Mouse (Mus musculus) left cerebral cortex, adult 8-10 months (tissue): ENCODE results near the gene Smim6. TPM values are rescaled to one million over a fixed set of nuclear protein-coding genes. Genes with fewer than 3 reads are reported as not detected.

Experiments used
- DNase-seq, 2 experiments: peaks; one replicate each; pipeline ENCODE4 v3.0.0; 2022; ENCODE audit warnings: low spot score in 2 of 2
- total RNA-seq, 4 experiments: library from RNA; stranded (reverse); gene quantifications; 2 replicates each; pipeline ENCODE4 v1.2.4; 2022

Smim6 gene
- total RNA-seq, 4 experiments from 2014 or later: not detected

DNA sequence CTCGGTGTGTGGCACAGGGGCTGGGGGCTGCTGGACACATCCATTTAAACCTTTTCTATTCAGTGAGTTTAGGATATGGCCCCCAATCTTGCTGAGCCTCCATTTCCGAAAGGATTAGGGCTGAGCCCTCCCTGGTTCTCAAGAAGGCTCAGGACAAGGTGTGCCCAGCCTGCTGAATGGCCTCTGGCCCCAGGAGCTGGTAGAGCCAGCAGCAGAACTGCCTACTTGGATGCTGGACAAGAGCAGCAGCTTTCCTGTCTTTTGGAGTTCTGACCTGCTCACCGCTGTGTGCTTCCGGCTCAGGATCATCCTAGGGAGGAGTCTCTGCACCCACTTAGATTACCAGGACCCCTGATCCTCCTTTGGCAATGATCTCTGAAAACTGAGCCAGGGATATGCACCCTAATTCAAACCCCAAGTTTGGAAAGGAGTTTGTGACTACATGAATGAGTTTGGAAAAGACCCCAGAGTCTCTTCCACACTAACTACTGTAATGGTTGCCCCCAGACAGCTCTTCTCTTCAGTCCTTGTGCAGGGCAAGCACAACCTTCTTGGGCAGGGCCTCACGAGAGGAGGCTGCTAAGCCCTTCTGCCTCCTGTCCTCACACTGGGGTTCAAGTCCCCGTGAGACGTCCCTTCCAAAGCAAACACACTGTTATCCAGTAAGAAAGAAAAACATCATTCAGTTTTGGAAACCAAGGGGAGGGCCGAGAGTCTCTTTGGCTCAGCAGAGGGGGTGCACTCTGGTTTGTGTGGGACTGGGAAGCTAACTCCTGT is 11.1 kb upstream of the Smim6 start:
- no peak for DNase-seq

DNA sequence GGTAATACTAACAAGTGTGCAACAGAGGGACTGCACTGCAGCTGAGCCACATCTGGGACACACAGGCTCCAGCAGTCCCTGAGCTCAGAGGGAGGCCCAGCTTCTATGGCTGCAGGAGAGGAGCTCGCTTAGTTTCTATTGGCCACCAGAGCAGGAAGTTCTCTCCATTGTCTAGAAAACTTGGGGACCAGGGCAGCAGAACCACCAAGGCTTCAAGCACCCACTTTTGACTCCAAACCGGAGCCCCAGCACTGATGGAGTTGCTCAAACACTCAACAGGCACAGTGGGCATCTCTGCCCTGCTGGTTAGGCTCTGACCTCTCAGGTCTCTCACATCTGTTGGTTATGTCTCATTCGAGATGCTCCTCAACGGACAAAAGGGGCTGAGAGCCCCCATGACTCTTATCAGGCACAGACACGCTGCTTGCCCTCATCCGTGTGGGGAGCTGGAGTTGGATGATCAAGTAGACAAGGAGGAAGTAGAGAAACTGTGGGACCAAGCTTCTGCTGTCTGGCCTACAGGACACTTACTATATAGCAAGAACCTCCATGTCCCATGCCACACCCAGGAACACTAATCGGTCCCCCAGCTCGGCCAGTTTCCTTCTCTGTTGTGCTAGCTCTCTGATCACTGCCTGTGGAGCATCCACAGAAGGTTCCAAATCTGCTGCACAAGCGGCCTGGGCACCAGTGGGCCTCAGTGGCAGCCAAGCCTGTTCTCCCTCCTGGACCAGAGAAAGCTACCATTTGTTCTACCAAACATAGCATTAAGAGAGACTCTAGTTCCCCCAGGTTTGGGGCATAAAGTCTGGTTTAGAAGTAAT is 10.3 kb upstream of the Smim6 start:
- no peak for DNase-seq

- no peak for DNase-seq
Measured at GRCm38 (mm10) chr11:115902177-115902576, 9.6 kb upstream of the Smim6 start.

DNA sequence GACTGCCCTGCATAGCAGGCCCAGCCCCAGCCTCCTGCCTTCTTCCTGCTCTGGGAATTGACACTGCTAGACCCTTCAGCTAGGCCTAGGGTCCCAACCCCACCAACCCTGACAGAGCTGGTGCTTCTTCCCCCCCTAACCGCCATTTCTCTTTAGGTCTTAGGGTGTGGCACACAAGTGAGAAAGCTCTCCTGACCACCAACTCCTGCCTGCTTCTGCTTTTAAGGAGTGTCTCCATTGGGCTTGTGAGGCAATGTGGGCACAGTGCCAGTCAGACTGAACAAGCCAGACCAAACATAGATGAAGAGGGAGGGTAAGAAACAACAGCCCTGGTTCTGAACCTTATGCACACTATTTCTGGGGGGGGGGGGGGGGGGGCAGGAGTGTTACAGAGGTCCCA is 9.0 kb upstream of the Smim6 start:
- DNase-seq: no peak

DNA sequence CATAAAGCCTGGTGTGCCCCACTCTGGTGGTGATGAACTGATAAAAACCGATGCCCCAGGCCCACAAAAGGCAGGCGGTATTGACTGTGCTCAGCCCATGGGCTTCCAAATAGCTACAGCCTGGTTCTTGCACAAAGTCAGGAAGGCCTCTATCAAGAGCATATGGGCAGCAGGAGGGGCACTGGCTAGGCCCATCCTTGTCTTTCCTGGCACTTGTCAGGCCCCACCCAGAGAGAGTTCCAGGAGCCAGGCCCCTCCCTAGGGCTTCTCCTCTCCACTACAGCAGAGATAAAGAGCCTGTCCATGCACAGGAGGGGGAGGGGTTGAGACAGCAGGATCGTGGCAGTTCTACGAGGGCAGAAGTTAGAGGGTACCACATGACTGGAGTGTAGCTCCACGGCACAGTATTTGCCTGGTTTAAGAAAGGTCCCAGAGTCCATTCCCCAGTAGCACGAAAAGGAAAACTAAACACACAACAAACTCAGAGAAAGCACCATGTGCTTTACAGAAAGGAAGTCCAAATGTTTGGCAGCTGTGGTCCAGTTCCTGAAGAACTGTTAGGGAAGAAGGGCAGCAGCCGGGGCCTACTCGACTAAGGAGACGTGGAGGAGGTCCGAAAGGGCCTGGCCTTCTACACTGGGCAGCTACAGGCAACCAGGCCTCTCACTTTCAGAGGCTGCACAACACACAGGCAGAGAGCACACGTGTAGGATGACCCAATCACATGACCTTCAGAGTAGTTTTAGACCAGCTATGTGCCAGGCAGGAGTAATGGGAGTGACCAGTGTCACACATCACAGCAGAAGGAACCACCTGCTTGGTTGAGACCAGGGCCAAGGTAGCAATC is 8.2 kb upstream of the Smim6 start:
- no peak for DNase-seq

- no peak for DNase-seq
Measured at GRCm38 (mm10) chr11:115904231-115904955, 7.4 kb upstream of the Smim6 start.

GRCm38 (mm10) chr11:115904956-115905790 is 6.6 kb upstream of the Smim6 start:
- no peak for DNase-seq

- no peak for DNase-seq
Measured at GRCm38 (mm10) chr11:115906116-115906515, 5.7 kb upstream of the Smim6 start.

DNA sequence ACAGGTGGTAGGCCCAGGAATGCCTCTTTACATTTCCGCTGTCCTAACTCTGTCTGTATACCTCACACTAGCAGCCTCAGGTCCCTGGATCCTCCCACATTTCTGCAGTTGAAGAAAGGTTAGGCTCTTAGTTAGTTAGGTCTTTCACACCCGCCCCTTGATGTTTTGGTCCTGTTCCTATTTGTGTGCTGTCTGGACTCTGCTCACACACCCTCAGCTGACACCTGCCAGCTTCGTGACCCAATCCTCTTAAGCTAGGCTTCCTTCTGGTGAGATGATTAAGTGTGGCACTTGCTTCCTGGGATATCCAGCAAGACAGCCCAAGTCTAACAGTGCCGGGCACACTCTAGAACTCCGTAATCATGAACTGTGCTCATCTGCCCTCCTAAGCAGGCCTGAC is 5.3 kb upstream of the Smim6 start:
- no peak for DNase-seq

GRCm38 (mm10) chr11:115911134-115911561 is 669 bp upstream of the Smim6 start:
- DNase-seq: no peak

GRCm38 (mm10) chr11:115916579-115916978 is 4.8 kb downstream of the Smim6 start:
- DNase-seq: no peak

DNA sequence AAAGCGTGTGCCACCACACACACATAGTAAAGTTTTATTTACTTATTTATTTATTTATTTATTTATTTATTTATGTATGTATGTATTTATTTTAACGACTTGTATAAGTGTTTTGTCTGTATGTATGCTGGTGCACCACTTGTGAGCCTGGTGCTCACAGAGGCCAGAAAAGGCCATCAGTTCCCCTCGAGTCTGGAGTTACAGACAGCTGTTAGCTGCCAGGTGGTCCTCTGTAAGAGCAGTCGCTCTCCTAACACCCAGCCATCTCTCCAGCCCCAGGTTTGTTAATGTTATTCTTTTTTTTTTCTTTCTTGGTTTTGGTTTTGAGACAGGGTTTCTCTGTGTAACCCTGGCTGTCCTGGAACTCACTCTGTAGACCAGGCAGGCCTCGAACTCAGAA is 6.8 kb downstream of the Smim6 start:
- DNase-seq: no peak

DNA sequence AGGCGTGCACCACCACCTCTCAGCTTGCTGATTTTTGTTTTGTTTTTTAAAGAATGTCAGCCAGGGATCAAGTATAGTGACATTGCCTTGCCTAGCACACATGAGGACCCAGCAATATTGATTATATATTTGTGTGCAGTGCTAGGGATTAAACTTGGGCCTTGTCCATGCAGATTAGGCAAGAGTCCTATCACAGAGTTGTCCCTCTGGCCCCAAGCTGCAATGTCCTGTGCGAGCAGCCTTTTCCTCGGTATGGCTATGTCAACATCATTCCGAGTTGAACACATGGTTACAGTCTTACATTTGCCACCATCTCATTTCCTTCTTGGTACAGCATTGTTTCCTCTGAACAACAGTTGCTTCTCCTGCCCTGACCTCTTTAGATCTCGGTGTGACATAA is 7.3 kb downstream of the Smim6 start:
- no peak for DNase-seq

DNA sequence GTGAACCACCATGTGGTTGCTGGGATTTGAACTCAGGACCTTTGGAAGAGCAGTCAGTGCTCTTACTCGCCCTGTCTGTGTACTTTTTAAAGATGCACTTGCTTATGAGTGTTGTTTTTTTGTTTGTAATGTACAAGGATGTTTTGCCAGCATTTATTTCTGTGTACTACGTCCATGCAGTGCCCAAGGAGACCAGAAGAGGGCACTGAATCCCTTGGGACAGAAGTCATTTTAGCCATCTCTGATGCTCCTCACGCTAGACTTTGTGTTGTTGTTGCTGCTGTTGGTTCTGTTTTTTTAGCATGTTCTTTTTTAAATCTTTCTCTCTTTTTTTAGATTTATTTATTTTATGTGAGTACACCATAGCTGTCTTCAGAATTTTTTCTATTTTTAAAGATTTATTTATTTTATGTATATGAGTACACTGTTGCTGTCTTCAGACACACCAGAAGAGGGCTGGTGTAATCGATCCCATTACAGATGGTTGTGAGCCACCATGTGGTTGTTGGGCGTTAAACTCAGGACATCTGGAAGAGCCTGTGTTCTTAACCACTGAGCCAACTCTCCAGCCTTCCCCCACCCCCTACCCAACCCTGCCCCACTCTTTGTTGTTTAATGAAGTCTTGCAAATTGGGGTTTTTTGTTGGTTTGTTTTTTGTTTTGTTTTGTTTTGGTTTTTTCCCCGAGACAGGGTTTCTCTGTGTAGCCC is 8.4 kb downstream of the Smim6 start:
- DNase-seq: no peak

GRCm38 (mm10) chr11:115921986-115922385 is 10.2 kb downstream of the Smim6 start:
- no peak for DNase-seq

DNA sequence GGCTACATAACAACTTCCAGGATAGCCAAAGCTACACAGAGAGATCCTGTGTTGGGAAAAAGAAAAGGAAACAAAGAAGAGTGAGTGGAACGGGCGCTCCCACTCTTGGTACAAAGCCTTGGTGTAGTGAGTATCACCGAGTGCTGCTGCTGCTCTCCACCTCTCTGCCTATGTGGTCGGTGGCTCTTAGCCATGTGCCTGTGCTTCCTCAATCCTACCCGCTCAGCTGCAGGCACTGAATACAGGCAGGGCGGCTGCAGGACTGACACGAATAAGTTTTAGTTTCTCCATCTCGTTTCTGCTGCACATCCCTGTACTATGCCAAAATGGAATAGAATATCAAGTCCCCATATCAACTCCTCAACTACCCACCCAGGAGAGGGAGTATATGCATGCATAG is 17.2 kb downstream of the Smim6 start:
- DNase-seq: no peak

- DNase-seq: no peak
Measured at GRCm38 (mm10) chr11:115929818-115930217, 18.0 kb downstream of the Smim6 start.

GRCm38 (mm10) chr11:115931235-115931634 is 19.4 kb downstream of the Smim6 start:
- DNase-seq: no peak

GRCm38 (mm10) chr11:115933108-115933746 is 21.4 kb downstream of the Smim6 start, which contains the start of the genes Sap30bp and Recql5:
TSS of gene Sap30bp (plus strand) at chr11:115933282.
TSS of gene Recql5 (minus strand) at chr11:115933477.
- DNase-seq: peak; percentile 87 to 97
